40 mouse cellular contexts compared by ENCODE assay signal in genomic region chr16:32462950-32463349, GRCm38 (mm10). TPM values are rescaled to one million over a fixed set of nuclear protein-coding genes. Genes with fewer than 3 reads are reported as not detected.
DNase-seq lines count a peak whose midpoint lies in the region; ATAC-seq and TF ChIP-seq lines count a peak whose summit lies in the region.
"Had no signal": no experiment of that assay in that cellular context is flagged by ENCODE, and none has a peak within 500 bp of the region (broad histone marks: within the 10 kb centered on the region; RNA-seq: fewer than 3 reads in every experiment).

No protein-coding gene starts in this region.

- H3K27ac ChIP-seq in heart, embryonic 12.5 days (ENCODE audit: poor library complexity, severe bottlenecking): peak overlapping the region; percentile 81
- peak overlapping the region; percentile 75 for H3K27ac ChIP-seq in heart, postnatal 0 days (ENCODE audit: low read depth)
- no peak overlapping the region for H3K27ac ChIP-seq in hindbrain, embryonic 14.5 days
- H3K27ac ChIP-seq: embryonic facial prominence, embryonic 10.5 days; embryonic facial prominence, embryonic 15.5 days; forebrain, embryonic 12.5 days; hindbrain, postnatal 0 days; kidney, embryonic 15.5 days; liver, embryonic 12.5 days; midbrain, embryonic 12.5 days had no signal

- H3K36me3 ChIP-seq in heart, embryonic 12.5 days: peaks cover 45% of the 10 kb centered on the region
- peaks cover 45% of the 10 kb centered on the region for H3K36me3 ChIP-seq in heart, postnatal 0 days (replicated peaks; ENCODE audit: control insufficient read depth, insufficient read depth, low read length)
- peaks cover 57% of the 10 kb centered on the region for H3K36me3 ChIP-seq in hindbrain, embryonic 14.5 days (replicated peaks; ENCODE audit: control insufficient read depth, insufficient read depth)

- TF ChIP-seq EP300 in heart, postnatal 0 days (IDR thresholded peaks at IDR 0.05; ENCODE audit: low read depth): no peak

- WGBS in heart, embryonic 12.5 days: 89% methylated on average over 16 of the region's 16 CpGs
- WGBS in heart, postnatal 0 days: 76% methylated on average over 16 of the region's 16 CpGs
- 95% methylated on average over 16 of the region's 16 CpGs for WGBS in hindbrain, embryonic 14.5 days

- H3K4me1 ChIP-seq in heart, embryonic 12.5 days (replicated peaks): peaks cover 19% of the 10 kb centered on the region
- peaks cover 5% of the 10 kb centered on the region for H3K4me1 ChIP-seq in heart, postnatal 0 days (ENCODE audit: control insufficient read depth, insufficient read depth)
- H3K4me1 ChIP-seq in hindbrain, embryonic 14.5 days (replicated peaks; ENCODE audit: control insufficient read depth, insufficient read depth, low read length): no peaks in the 10 kb centered on the region
- H3K4me1 ChIP-seq: embryonic facial prominence, embryonic 10.5 days; embryonic facial prominence, embryonic 15.5 days; forebrain, embryonic 12.5 days; kidney, embryonic 15.5 days; midbrain, embryonic 12.5 days had no signal

- no peak overlapping the region for H3K9ac ChIP-seq in heart, embryonic 12.5 days
- H3K9ac ChIP-seq in heart, postnatal 0 days (replicated peaks; ENCODE audit: low read depth, low read length): no peak overlapping the region
- no peak overlapping the region for H3K9ac ChIP-seq in hindbrain, embryonic 14.5 days
- H3K9ac ChIP-seq: embryonic facial prominence, embryonic 15.5 days; forebrain, embryonic 12.5 days; forebrain, postnatal 0 days; kidney, embryonic 15.5 days; liver, embryonic 12.5 days; liver, postnatal 0 days; midbrain, embryonic 12.5 days had no signal

- H3K4me2 ChIP-seq in heart, embryonic 12.5 days: no peak overlapping the region
- H3K4me2 ChIP-seq in heart, postnatal 0 days (ENCODE audit: low read depth, low read length): no peak overlapping the region
- no peak overlapping the region for H3K4me2 ChIP-seq in hindbrain, embryonic 14.5 days (replicated peaks)
- H3K4me2 ChIP-seq: embryonic facial prominence, embryonic 15.5 days; forebrain, embryonic 12.5 days; kidney, embryonic 15.5 days; liver, embryonic 12.5 days; midbrain, embryonic 12.5 days had no signal

- DNase-seq in heart, postnatal 36 days: no peak
- no peak for DNase-seq in heart, postnatal 0 days (ENCODE audit: low spot score)
- no peak for DNase-seq in heart, adult 9 months (ENCODE audit: low spot score in 2 of 2)
- no peak for DNase-seq in lung, adult 18-20 months
- no peak for DNase-seq in hindbrain, embryonic 14.5 days (ENCODE audit: low spot score)
- DNase-seq: adrenal gland, postnatal 25 days; cerebellum, adult 11-12 months; cerebellum, postnatal 14 days; forebrain, postnatal 0 days; kidney, adult 18-20 months; kidney, postnatal 25 days; left cerebral cortex, postnatal 4 days; liver, postnatal 0 days; lung, postnatal 4 days; retina, postnatal 1 day; right cerebral cortex, postnatal 14 days; thymus, adult 2 months; thymus, postnatal 36 days had no signal

- ATAC-seq in heart, embryonic 12.5 days (ENCODE audit: insufficient number of reproducible peaks, low FRiP score): no peak
- peak; percentile 30; the same call in 1 of the 2 replicates for ATAC-seq in heart, postnatal 0 days (ENCODE audit: insufficient read depth, low read depth)
- 0 out of 2 replicates have a peak, but pooled peaks have one; percentile 13 for ATAC-seq in monocyte, adult 5-6 weeks (replicated peaks; ENCODE audit: insufficient number of reproducible peaks, low FRiP score, low TSS enrichment, poor library complexity, severe bottlenecking)
- no peak for ATAC-seq in hindbrain, embryonic 14.5 days (ENCODE audit: low FRiP score)
- ATAC-seq: CD4-positive, CD25-positive, alpha-beta regulatory T cell, adult 4 months; forebrain, postnatal 0 days; hindbrain, postnatal 0 days; lung, postnatal 0 days had no signal

- H3K4me3 ChIP-seq in heart, embryonic 12.5 days: no peak overlapping the region
- H3K4me3 ChIP-seq in heart, postnatal 0 days (ENCODE audit: low read depth, low read length): no peak overlapping the region
- H3K4me3 ChIP-seq in hindbrain, embryonic 14.5 days (replicated peaks; ENCODE audit: low read length): no peak overlapping the region
- H3K4me3 ChIP-seq: embryonic facial prominence, embryonic 10.5 days; embryonic facial prominence, embryonic 15.5 days; forebrain, embryonic 12.5 days; kidney, embryonic 15.5 days; liver, embryonic 12.5 days; megakaryocyte, embryonic 14.5 days; midbrain, embryonic 12.5 days had no signal

- TF ChIP-seq CTCF in heart, postnatal 0 days (IDR thresholded peaks at IDR 0.05; ENCODE audit: low read depth): no peak

- intact Hi-C loops in heart, postnatal 36 days (cut with DNase I): no loop called here

- H3K27me3 ChIP-seq in heart, embryonic 12.5 days (replicated peaks): no peaks in the 10 kb centered on the region
- no peaks in the 10 kb centered on the region for H3K27me3 ChIP-seq in heart, postnatal 0 days (ENCODE audit: control insufficient read depth, insufficient read depth, low read length)
- no peaks in the 10 kb centered on the region for H3K27me3 ChIP-seq in hindbrain, embryonic 14.5 days (ENCODE audit: control insufficient read depth, insufficient read depth, low read length)
- H3K27me3 ChIP-seq: embryonic facial prominence, embryonic 15.5 days; forebrain, embryonic 12.5 days; kidney, embryonic 15.5 days; liver, embryonic 12.5 days; megakaryocyte, embryonic 14.5 days; midbrain, embryonic 12.5 days had no signal

- no peaks in the 10 kb centered on the region for H3K9me3 ChIP-seq in heart, embryonic 12.5 days (replicated peaks)
- no peaks in the 10 kb centered on the region for H3K9me3 ChIP-seq in heart, postnatal 0 days (replicated peaks; ENCODE audit: control insufficient read depth, low read length)
- no peaks in the 10 kb centered on the region for H3K9me3 ChIP-seq in hindbrain, embryonic 14.5 days (ENCODE audit: control insufficient read depth, low read length)
- H3K9me3 ChIP-seq: embryonic facial prominence, embryonic 10.5 days; embryonic facial prominence, embryonic 15.5 days; forebrain, embryonic 12.5 days; kidney, embryonic 15.5 days; liver, embryonic 12.5 days; megakaryocyte, embryonic 14.5 days; midbrain, embryonic 12.5 days had no signal

RNA-seq across cellular contexts. Expression of gene Slc51a, which starts 24.7 kb away (rescaled TPM):
- 2.1 and 2.9 TPM in 2 replicates for polyA plus RNA-seq in heart, embryonic 12.5 days (2016; fragmentation: Nextera tagmentation; extraction: Ambion mirVana)
- total RNA-seq in heart, postnatal 36 days (2021): under 1 TPM; 0.38 to 0.44 TPM
- total RNA-seq in heart, postnatal 0 days (2014; rRNA removed; ENCODE audit: low replicate concordance): 1.7 and 2.6 TPM in 2 replicates
- polyA plus RNA-seq in heart, postnatal 0 days (2015; fragmentation: Nextera tagmentation; extraction: Ambion mirVana): 1.9 and 3.2 TPM in 2 replicates
- total RNA-seq in monocyte, adult 5-6 weeks (2017): 0.48 to 0.49 TPM in 2 of 3 replicates, not detected in the other
- 0.23 and 0.47 TPM in 2 replicates for polyA plus RNA-seq in hindbrain, embryonic 14.5 days (2014; fragmentation: Nextera tagmentation; extraction: Ambion mirVana)
- total RNA-seq: adrenal gland, adult 18-20 months; adrenal gland, postnatal 25 days; forebrain, postnatal 0 days; gastrocnemius, adult 8-10 months; gastrocnemius, postnatal 4 days; hindbrain, postnatal 0 days; layer of hippocampus, adult 18-20 months; layer of hippocampus, postnatal 25 days; left cerebral cortex, adult 8-10 months; left cerebral cortex, postnatal 4 days had no signal
- polyA plus RNA-seq: CD4-positive, CD25-positive, alpha-beta regulatory T cell, adult 4 months; embryonic facial prominence, embryonic 15.5 days; hindbrain, postnatal 0 days had no signal

RNA-seq across cellular contexts. Expression of gene Pcyt1a, which starts 32.2 kb away (rescaled TPM):
- polyA plus RNA-seq in heart, embryonic 12.5 days (2016; fragmentation: Nextera tagmentation; extraction: Ambion mirVana): 43.2 and 48.9 TPM in 2 replicates
- 100 to 1,000 TPM; 127 to 141 TPM for total RNA-seq in heart, postnatal 36 days (2021)
- 50.3 and 54.2 TPM in 2 replicates for total RNA-seq in heart, postnatal 0 days (2014; rRNA removed; ENCODE audit: low replicate concordance)
- 45.3 and 45.4 TPM in 2 replicates for polyA plus RNA-seq in heart, postnatal 0 days (2015; fragmentation: Nextera tagmentation; extraction: Ambion mirVana)
- 58.4 to 78.2 TPM (median 76.1 TPM) in 3 replicates for total RNA-seq in monocyte, adult 5-6 weeks (2017)
- 53.1 and 54.5 TPM in 2 replicates for polyA plus RNA-seq in hindbrain, embryonic 14.5 days (2014; fragmentation: Nextera tagmentation; extraction: Ambion mirVana)

RNA-seq across cellular contexts. Expression of gene Zdhhc19, which starts 33.1 kb away (rescaled TPM):
- polyA plus RNA-seq in heart, embryonic 12.5 days (2016; fragmentation: Nextera tagmentation; extraction: Ambion mirVana): not detected in 2 replicates
- total RNA-seq in heart, postnatal 36 days (2021): not detected
- total RNA-seq in heart, postnatal 0 days (2014; rRNA removed; ENCODE audit: low replicate concordance): not detected in 2 replicates
- polyA plus RNA-seq in heart, postnatal 0 days (2015; fragmentation: Nextera tagmentation; extraction: Ambion mirVana): not detected in 2 replicates
- total RNA-seq in monocyte, adult 5-6 weeks (2017): not detected in 3 replicates
- polyA plus RNA-seq in hindbrain, embryonic 14.5 days (2014; fragmentation: Nextera tagmentation; extraction: Ambion mirVana): not detected in 2 replicates
- total RNA-seq: adrenal gland, adult 18-20 months; adrenal gland, postnatal 25 days; forebrain, postnatal 0 days; gastrocnemius, adult 8-10 months; gastrocnemius, postnatal 4 days; hindbrain, postnatal 0 days; layer of hippocampus, adult 18-20 months; layer of hippocampus, postnatal 25 days; left cerebral cortex, adult 8-10 months; left cerebral cortex, postnatal 4 days had no signal
- polyA plus RNA-seq: CD4-positive, CD25-positive, alpha-beta regulatory T cell, adult 4 months; cortical plate, adult 2 months; embryonic facial prominence, embryonic 10.5 days; embryonic facial prominence, embryonic 15.5 days; forebrain, embryonic 12.5 days; forebrain, postnatal 0 days; hindbrain, embryonic 11.5 days; kidney, embryonic 15.5 days; limb, embryonic 14.5 days; liver, embryonic 12.5 days; liver, postnatal 0 days; lung, postnatal 0 days; midbrain, embryonic 12.5 days; neural tube, embryonic 14.5 days; thymus, adult 2 months had no signal

RNA-seq across cellular contexts. Expression of gene Tctex1d2, which starts 43.4 kb away (rescaled TPM):
- polyA plus RNA-seq in heart, embryonic 12.5 days (2016; fragmentation: Nextera tagmentation; extraction: Ambion mirVana): 21.6 and 27.1 TPM in 2 replicates
- 1 to 10 TPM; 6.3 to 8.3 TPM for total RNA-seq in heart, postnatal 36 days (2021)
- total RNA-seq in heart, postnatal 0 days (2014; rRNA removed; ENCODE audit: low replicate concordance): 11.1 and 18.1 TPM in 2 replicates
- 26.8 and 30.3 TPM in 2 replicates for polyA plus RNA-seq in heart, postnatal 0 days (2015; fragmentation: Nextera tagmentation; extraction: Ambion mirVana)
- total RNA-seq in monocyte, adult 5-6 weeks (2017): 5.4 to 18.0 TPM (median 16.4 TPM) in 3 replicates
- polyA plus RNA-seq in hindbrain, embryonic 14.5 days (2014; fragmentation: Nextera tagmentation; extraction: Ambion mirVana): 37.5 and 49.7 TPM in 2 replicates

Comparison
In these comparisons a context has a peak if more than half of its experiments do, and no peak if none do; other contexts are left out.
1. ATAC-seq: peak in heart, postnatal 0 days (single experiment) and monocyte, adult 5-6 weeks (single experiment); none in heart, embryonic 12.5 days (single experiment) and hindbrain, embryonic 14.5 days (single experiment).